Mouse (Mus musculus) lung, postnatal 14 days (tissue): ENCODE measurements at regions not wholly inside any gene's neighbourhood (a gene's known extent, or its start where the extent isn't known, plus 50 kb on each side); places are given as distances from the start of the nearest gene placed in this dataset.

Experiments
- DNase-seq: peaks from one replicate; pipeline ENCODE4 v3.0.0; 2021

GRCm38 (mm10) chr13:107362806-107363687 is 341.1 kb upstream of the Kif2a start:
- DNase-seq, result no peak

GRCm38 (mm10) chr13:107340802-107341364 is 319.0 kb upstream of the Kif2a start:
- peak; percentile 6 for DNase-seq

DNA sequence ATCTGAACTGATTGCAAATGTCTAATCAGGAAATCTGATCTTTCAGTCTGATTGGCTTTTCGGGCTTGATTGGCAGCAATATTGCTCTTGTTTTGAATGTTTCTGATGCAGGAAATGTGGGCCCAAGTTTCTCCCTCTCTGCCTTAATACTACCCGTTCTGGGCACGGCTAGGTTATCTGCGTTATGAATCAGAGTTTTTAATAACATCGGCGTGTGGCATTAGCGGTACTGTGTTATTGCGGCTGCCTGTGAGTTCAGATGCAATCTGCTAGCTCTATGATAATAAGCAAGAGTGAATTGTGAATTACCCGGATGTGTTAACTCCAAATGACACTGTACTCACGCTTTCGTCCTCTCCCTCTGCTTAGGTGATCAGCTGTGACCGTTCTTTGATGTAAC is 316.2 kb upstream of the Kif2a start:
- DNase-seq, result no peak

- DNase-seq, result no peak
Measured at GRCm38 (mm10) chr13:107337111-107337510, 315.2 kb upstream of the Kif2a start.

GRCm38 (mm10) chr13:107329348-107329747 is 307.4 kb upstream of the Kif2a start:
- DNase-seq, result no peak

DNA sequence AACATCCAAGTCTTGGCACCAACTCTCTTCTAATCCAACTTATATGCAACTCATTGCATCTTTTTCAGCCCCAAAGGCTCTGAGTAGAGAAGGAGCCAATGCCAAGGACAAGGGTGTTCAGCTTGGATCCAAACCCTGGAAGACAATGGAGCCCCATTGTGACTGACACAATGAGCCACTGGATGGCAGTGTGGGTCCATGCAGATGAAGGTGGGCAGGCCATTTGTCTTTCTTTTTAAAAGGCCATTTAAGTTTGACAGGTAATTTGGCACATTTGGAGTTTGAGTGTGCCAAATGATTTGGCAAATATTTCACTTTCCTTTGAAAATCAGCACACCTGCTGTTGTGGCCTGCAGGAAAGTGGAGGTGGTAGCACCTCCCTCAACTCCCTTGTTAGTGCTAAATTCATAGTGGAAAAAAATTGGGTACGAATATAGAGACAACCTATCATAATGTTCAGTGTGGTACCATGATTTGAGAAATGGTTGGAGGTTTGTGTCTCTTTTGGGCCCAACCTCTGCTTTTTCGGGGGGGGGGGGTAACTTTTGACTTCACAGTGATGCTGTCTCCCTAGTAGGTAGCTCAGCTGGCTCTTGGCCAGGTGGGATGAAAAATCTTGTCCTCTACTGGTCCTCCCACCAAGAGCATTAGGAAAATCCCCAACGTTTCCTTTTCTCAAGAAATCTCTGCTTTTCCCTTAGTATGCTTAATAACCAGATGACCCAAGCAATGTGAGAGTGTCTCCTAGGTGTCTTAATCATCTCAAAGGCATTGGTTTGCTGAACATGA is 304.0 kb upstream of the Kif2a start:
- DNase-seq, result peak; percentile 80

DNA sequence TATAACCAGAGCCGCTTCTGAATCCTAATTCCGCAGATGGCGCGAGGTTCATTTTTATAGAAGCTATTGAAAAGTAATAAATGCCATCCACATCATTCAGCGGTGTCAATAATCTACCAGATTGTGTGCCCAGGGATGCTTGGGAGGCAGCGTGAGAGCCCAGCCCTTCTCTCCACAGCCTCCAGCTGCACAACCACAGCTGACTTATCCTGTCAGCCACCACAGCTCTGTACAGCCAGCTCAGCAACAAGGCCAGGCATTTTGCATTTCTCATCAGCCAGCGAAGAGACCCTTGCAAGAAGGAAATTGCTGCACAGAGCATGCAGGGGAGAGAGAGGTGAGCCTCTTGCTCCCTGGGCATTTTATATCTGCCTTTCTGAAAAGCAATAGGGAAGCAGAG is 292.8 kb upstream of the Kif2a start:
- no peak for DNase-seq

DNA sequence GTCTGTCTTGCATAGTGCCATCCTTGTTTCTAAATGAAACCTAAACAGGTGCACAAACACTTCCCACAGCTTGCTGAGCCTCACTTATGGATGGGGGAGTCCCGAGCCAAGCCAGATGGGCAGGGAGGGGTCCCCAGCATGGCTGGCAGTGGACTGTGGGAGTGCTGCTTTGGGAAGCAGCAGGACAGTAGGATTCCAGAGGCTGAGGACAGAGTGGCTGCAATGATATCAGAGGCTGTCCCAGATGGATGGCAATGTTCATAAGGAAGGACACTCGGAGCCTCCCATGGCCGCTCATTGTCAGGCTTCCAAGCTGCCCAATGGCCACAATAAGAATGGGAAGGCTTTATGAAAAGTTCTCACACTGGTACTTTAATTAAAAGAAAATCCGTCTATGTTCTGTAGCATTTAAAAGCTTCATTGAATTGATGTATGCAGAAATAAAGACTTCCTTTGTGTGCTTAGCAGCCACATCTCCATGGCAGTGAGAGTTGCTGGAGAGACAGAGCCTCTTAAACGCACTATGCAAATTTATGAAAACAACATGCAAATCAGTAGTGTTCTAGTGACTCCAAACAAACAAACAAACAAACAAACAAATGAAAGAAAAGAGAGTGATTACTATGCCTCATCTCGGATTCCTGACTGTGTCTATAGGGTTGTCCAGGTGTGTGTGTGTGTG is 287.2 kb upstream of the Kif2a start:
- no peak for DNase-seq

DNA sequence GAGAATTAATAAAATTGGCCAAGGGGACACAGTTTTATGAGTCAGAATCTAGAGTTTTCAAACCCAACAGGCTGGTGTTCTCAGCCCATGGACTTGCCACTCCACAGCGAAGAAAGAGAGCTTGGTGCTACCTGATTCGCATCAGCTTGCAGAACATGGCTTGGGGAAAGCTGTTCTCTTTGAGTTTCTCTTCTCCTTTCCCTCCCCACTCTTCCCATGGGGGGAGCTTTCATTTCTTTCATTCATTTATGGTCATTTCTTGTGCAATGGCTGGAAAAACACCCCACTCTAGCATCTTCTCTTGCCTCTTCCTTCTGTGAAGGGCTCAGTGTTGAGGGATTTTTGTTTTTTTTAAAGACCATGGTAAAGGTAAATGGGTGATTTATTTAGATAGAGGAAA is 286.5 kb upstream of the Kif2a start:
- DNase-seq, result no peak

GRCm38 (mm10) chr13:107306958-107307357 is 285.0 kb upstream of the Kif2a start:
- DNase-seq, result no peak

- DNase-seq, result no peak
Measured at GRCm38 (mm10) chr13:107306232-107306631, 284.3 kb upstream of the Kif2a start.

DNA sequence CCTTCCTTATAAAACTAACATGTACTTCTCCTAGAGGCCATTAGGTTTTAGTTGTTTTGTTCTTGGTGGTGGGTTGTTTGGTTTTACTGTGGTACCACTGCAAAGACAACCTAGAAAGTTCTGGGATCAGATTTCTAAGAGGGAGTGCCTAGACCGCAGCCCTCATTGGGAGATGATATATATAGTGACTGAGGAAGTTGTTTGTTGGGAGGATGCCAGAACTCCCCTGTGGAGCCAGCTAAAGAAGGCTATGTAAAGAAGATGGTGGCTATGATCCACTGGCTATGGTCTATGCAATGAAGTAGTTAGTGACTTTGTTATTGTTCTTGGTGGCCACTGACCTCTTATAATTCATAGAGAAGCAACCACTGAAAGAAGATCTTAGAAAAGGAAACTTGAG is 283.8 kb upstream of the Kif2a start:
- no peak for DNase-seq

- DNase-seq, result no peak
Measured at GRCm38 (mm10) chr13:107303878-107304277, 282.0 kb upstream of the Kif2a start.

DNA sequence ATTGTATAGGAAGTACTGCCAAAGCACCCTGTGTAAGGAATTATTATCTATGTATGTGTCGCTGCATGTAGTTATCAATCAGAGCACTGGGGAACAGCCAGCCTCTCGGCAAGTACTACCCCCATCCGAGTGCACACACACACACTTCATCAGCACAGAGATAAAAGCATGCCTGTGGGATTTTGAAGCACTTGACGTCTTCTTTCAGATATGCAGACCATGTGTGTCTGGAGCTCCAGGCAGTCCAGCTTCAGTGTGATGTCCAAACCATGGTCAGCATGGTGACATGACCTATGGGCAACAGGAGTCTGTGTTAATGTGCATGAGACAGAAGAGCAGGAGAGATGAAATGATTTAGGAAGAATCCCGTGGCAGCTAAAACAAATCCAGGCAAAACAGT is 281.4 kb upstream of the Kif2a start:
- DNase-seq, result no peak

- DNase-seq, result no peak
Measured at GRCm38 (mm10) chr13:107300792-107301191, 278.9 kb upstream of the Kif2a start.

DNA sequence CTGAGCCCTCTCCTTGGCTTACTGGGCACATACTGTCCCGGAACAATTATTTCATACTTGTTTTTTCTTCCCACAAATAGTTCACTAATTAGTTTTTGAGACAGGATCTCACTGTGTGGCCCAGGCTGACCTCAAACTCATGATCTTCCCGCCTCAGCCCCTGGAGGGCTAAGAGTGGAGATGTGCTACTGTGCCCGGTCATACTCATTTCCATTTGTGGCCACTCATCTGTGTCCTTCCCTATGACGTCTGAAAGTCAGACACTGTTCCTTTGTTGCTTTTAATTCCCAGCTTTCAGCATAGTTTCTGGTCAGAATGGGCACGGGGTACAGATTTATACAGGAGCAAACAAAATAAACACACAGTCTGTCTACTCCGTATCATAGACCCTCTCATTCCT is 242.7 kb upstream of the Kif2a start:
- no peak for DNase-seq

GRCm38 (mm10) chr13:107261479-107262050 is 239.6 kb upstream of the Kif2a start:
- DNase-seq, result no peak

DNA sequence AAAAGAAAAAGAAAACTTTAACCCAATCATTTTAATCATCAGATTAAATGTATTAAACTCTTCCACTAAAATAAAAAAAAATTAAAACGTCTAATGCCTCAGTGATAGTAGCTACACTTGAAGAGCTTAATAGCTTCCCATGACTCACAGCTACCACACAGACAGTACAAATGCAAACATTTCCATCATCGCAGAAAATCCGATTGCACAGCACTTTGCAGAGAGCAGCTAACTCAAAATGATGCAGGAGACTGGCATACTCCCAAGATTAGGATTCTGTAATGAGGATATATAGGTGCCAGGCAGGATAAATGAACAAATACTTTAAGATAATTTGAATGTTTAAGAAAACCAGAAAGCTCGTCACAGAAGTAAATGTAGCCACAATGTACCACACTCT is 238.3 kb upstream of the Kif2a start:
- DNase-seq, result no peak

DNA sequence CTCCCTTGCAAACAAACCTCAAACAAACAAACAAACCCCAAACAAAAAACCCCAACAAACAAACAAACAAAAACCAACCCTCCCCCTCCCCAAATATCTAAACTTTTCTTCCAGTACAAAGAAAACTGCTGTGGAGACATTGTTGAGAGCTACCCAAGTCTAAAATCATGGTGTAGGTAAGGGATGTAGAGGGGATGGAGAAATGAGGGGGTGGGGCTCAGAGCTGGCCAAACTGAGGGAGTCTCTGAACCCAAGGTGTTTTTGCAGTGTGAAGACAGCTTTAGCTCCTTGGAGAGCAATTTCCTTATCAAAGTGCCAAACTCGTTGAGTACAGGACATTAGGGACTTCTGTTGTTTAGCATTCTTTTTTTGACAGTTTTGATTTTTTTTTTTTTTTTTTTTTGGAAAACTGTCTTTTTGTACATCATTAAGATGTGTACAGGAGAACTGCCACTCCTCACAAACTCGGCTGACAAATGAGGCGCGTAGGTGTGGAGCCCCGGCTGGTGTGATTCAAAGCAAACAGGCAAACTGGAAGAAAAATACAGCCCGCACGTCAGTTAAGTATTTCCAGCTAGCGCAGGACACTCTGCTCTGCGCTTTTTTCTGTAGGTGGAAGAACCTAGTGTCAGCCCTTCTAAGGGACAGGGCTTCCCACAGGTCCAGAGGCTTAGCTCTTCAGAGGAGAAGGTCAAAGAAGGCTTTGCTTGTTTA is 226.0 kb upstream of the Kif2a start:
- DNase-seq, result no peak

- DNase-seq, result no peak
Measured at GRCm38 (mm10) chr13:107246956-107247751, 225.2 kb upstream of the Kif2a start.

- DNase-seq, result no peak
Measured at GRCm38 (mm10) chr13:107244173-107244572, 222.2 kb upstream of the Kif2a start.
